Mouse (Mus musculus) thymus, postnatal 14 days (tissue): ENCODE data around the gene Olfr850.

ENCODE experiments used
- DNase-seq: peaks from one replicate; pipeline ENCODE4 v3.0.0; 2021

The Olfr850 gene

GRCm38 (mm10) chr9:19478148-19478547, at the start of gene Olfr850:
Gene Olfr850 (minus strand): TSS chr9:19478248.
- DNase-seq: no peak

DNA sequence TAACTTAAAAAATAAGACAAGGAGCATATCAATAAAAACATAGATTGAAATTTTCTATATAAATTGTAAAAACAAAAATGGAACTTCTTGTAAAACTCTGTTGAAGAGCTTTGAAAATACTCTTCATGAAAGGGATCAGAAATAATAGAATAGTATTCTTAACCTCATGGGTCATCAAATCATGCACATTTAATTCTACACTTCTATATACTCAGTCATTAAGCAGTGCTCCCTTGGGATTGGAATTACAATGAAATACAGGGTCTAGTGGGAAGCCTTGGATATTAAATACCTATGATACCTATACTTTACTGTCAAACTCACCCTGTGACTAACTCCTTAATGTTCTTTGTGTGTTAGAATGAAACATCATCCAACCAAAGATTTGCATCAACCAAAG, 14.9 kb upstream of the Olfr850 start, which contains the start of gene Olfr851:
TSS of gene Olfr851 (plus strand) at position 301 of the 400 bp plus-strand sequence.
- no peak for DNase-seq

DNA sequence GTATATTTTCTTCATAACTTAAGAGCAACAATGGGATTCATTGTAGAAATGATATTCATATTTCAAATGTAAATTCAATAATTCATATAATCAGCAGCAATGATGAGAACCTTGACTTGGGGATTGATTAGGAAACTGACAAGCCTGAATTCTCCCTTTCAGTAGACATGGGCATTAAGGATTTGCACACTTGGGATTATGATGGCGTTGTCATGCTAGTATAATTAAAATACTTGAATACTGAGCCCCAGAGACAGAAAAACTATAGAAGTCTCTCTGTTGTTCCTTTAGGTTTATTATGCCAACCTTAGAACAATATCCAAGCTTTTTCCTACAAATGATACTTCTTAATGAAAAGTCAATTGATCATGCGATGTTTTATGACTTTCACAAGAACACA, 38.1 kb downstream of the Olfr850 start, which contains the start of gene Olfr849:
TSS of gene Olfr849 (plus strand) at position 301 of the 400 bp plus-strand sequence.
- no peak for DNase-seq
